Mouse (Mus musculus): ENCODE results near the gene Dgka.

Gene Dgka

GRCm38 (mm10) chr10:128744680-128745601 lies at the start of gene Dgka:
Dgka (minus strand) TSS chr10:128744855.
- DNase-seq, result peak; percentile 53

- DNase-seq, result no peak
Observed at GRCm38 (mm10) chr10:128794391-128794790, 49.7 kb upstream of the Dgka start.

- DNase-seq, result no peak
Observed at GRCm38 (mm10) chr10:128793258-128793657, 48.6 kb upstream of the Dgka start.

GRCm38 (mm10) chr10:128792041-128792440 lies 47.4 kb upstream of the Dgka start:
- no peak for DNase-seq

- DNase-seq, result peak; percentile 53
Observed at GRCm38 (mm10) chr10:128790398-128791124, 45.9 kb upstream of the Dgka start, which contains the start of gene Mmp19. Mmp19 (plus strand) TSS chr10:128790910.

GRCm38 (mm10) chr10:128780200-128780599 lies 35.5 kb upstream of the Dgka start:
- no peak for DNase-seq

GRCm38 (mm10) chr10:128779011-128779795 lies 34.5 kb upstream of the Dgka start:
- peak; percentile 95 for DNase-seq

- no peak for DNase-seq
Observed at GRCm38 (mm10) chr10:128778441-128778840, 33.8 kb upstream of the Dgka start.

GRCm38 (mm10) chr10:128773685-128774084 lies 29.0 kb upstream of the Dgka start:
- no peak for DNase-seq

GRCm38 (mm10) chr10:128772895-128773294 lies 28.2 kb upstream of the Dgka start:
- no peak for DNase-seq

GRCm38 (mm10) chr10:128748252-128748864 lies 3.7 kb upstream of the Dgka start:
- DNase-seq, result peak; percentile 79

GRCm38 (mm10) chr10:128747646-128748251 lies 3.1 kb upstream of the Dgka start, which contains the start of gene Pym1:
Pym1 (plus strand) TSS chr10:128747889.
- peak; percentile 89 for DNase-seq

GRCm38 (mm10) chr10:128746972-128747645 lies 2.5 kb upstream of the Dgka start:
- DNase-seq, result no peak

GRCm38 (mm10) chr10:128745946-128746613 lies 1.4 kb upstream of the Dgka start:
- DNase-seq, result peak; percentile 51

- no peak for DNase-seq
Observed at GRCm38 (mm10) chr10:128744211-128744610, 444 bp downstream of the Dgka start.

- DNase-seq, result peak; percentile 78
Observed at GRCm38 (mm10) chr10:128743791-128744191, 864 bp downstream of the Dgka start.

- peak; percentile 9 for DNase-seq
Observed at GRCm38 (mm10) chr10:128743235-128743634, 1.4 kb downstream of the Dgka start.

- DNase-seq, result no peak
Observed at GRCm38 (mm10) chr10:128742616-128743015, 2.0 kb downstream of the Dgka start.

GRCm38 (mm10) chr10:128740296-128740695 lies 4.4 kb downstream of the Dgka start:
- no peak for DNase-seq

GRCm38 (mm10) chr10:128737435-128737834 lies 7.2 kb downstream of the Dgka start:
- peak; percentile 27 for DNase-seq

GRCm38 (mm10) chr10:128731992-128732391 lies 12.7 kb downstream of the Dgka start:
- no peak for DNase-seq
